Mouse (Mus musculus) lung, embryonic 14.5 days (tissue): Measurements from ENCODE around the gene Olfr986. TPM values are rescaled to one million over a fixed set of nuclear protein-coding genes. Genes with fewer than 3 reads are reported as not detected.

ENCODE experiments used
- ATAC-seq: fragments of 200-750 bp; cut with Nextera tagmentation; 2 replicates; pipeline ENCODE4 v1.8.0; 2017; ENCODE audit warnings: mild to moderate bottlenecking, moderate TSS enrichment, moderate library complexity; ENCODE audit not compliant: insufficient read depth
- DNase-seq: peaks from one replicate; pipeline ENCODE4 v3.0.0-alpha.2; 2015
- H3K27ac ChIP-seq: fragments of 300-500 bp; sonication (generic); 2 replicates; pipeline ENCODE4 v1.5.1; 2014; ENCODE audit warnings: low read depth, mild to moderate bottlenecking, moderate library complexity
- H3K27me3 ChIP-seq: fragments of 300-500 bp; sonication (generic); 2 replicates; pipeline ENCODE4 v1.6.1; 2014; ENCODE audit warnings: low read length, control low read depth; ENCODE audit not compliant: insufficient read depth
- H3K36me3 ChIP-seq: fragments of 300-500 bp; sonication (generic); 2 replicates; pipeline ENCODE4 v1.6.1; 2014; ENCODE audit warnings: control low read depth; ENCODE audit not compliant: insufficient read depth
- H3K4me1 ChIP-seq: fragments of 300-500 bp; sonication (generic); 2 replicates; pipeline ENCODE4 v1.6.1; 2014; ENCODE audit warnings: antibody characterized with exemption, control low read depth; ENCODE audit not compliant: insufficient read depth
- H3K4me2 ChIP-seq: fragments of 300-500 bp; sonication (generic); 2 replicates; pipeline ENCODE4 v1.6.1; 2014; ENCODE audit warnings: mild to moderate bottlenecking
- H3K4me3 ChIP-seq: fragments of 300-500 bp; sonication (generic); 2 replicates; pipeline ENCODE4 v1.5.1; 2014; ENCODE audit warnings: low read depth, low read length
- H3K9ac ChIP-seq: fragments of 300-500 bp; sonication (generic); 2 replicates; pipeline ENCODE4 v1.6.1; 2014
- H3K9me3 ChIP-seq: fragments of 300-500 bp; sonication (generic); 2 replicates; pipeline ENCODE4 v1.6.1; 2016; ENCODE audit warnings: low read depth, low read length, control low read depth
- CTCF ChIP-seq: IDR thresholded peaks from 2 replicates; pipeline ENCODE4 v1.5.1; 2016; ENCODE audit warnings: antibody characterized with exemption, low read depth
- WGBS: fragments of 180-500 bp; shearing (Covaris S2); extraction: QIAGEN DNeasy Blood & Tissue Kit; methylation state at CpG from one replicate; pipeline ENCODE4 v1.1.7; 2014; 5-methylcytosine and 5-hydroxymethylcytosine counted together
- polyA plus RNA-seq: library from polyadenylated mRNA; unstranded; fragments of >200 nt; fragmentation: Nextera tagmentation; extraction: Ambion mirVana; gene quantifications from 2 replicates; pipeline ENCODE4 v1.2.1, GENCODE M21; 2014

Olfr986 gene
- polyA plus RNA-seq, 1 experiment from 2014 or later = not detected

DNA sequence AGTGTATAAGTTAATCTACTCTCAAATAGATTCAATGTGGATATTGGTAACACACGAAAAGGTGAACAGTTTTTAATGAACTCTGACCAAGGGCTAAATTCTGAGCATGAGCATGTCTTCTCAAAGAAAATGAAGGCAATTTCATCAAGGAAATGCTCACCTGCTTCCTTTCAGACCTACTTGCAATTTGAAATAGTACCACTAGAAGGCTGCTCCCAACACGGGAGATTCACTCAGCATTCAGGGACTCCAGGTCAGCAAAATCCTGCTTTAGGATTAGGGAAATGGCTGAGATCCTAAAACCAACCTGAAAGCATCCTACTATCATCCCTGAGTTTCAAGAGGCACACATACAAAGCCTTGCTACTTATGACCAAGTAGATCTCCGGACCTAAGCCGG is 43.6 kb downstream of the Olfr986 start:
- 65% methylated on average over 4 of the region's 4 CpGs for WGBS

DNA sequence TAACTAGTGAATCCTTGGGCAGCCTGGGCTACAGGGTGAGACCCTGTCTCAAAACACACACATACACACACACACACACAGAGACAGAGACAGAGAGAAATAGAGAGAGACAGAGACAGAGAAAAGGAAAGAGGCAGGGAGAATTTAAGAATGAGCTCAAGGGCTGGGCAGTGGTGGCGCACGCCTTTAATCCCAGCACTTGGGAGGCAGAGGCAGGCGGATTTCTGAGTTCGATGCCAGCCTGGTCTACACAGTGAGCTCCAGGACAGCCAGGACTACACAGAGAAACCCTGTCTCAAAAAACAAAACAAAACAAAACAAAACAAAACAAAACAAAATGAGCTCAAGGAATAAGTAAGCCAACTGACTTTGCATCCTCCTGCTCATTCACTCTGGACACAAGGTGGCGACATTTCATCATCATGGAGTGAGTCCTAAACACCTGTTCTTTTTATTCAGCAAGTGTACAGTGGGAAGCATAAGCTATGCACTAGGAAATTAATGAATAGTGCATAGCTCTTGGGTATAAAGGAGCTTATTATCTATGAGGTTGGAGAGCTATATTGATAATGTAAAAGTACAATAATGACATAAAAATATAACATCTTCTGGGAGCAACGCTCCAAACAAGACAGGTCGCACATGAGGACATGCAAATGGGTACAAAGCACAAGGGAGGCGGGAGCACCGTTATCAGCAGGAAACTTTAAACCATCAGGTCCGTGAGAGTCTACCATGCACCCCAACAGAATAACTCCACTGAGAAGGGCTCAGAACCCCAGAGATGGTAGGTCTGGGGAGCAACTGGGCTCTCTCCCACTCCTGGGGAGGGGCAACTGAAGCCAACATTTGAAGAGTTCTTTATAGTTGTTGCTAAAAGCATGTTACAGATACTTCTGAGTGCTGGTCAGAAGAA is 47.4 kb downstream of the Olfr986 start:
- Histone ChIP-seq H3K4me2 (no peak overlapping the region), H3K27me3 (no peaks in the 10 kb centered on the region), H3K27ac (no peak overlapping the region), H3K4me1 (no peaks in the 10 kb centered on the region), H3K9me3 (no peaks in the 10 kb centered on the region), H3K36me3 (no peaks in the 10 kb centered on the region), H3K4me3 (no peak overlapping the region), H3K9ac (no peak overlapping the region)
- WGBS = 65% methylated on average over 10 of the region's 10 CpGs
- ATAC-seq = peak; percentile 52
- peak; percentile 82 for TF ChIP-seq CTCF
- peak; percentile 85 for DNase-seq

More for the DNA sequence above, 43.6 kb downstream of the Olfr986 start:
- H3K27ac ChIP-seq = no peak overlapping the region
- DNase-seq (no peak), ATAC-seq (no peak)
- no peak overlapping the region for H3K9ac ChIP-seq
- H3K4me1 ChIP-seq = no peaks in the 10 kb centered on the region
- no peak overlapping the region for H3K4me2 ChIP-seq
- no peaks in the 10 kb centered on the region for H3K9me3 ChIP-seq
- peak; percentile 22; the same call in 1 of the 2 replicates for TF ChIP-seq CTCF
- no peak overlapping the region for H3K4me3 ChIP-seq
- H3K27me3 ChIP-seq = no peaks in the 10 kb centered on the region
- H3K36me3 ChIP-seq = no peaks in the 10 kb centered on the region

DNA sequence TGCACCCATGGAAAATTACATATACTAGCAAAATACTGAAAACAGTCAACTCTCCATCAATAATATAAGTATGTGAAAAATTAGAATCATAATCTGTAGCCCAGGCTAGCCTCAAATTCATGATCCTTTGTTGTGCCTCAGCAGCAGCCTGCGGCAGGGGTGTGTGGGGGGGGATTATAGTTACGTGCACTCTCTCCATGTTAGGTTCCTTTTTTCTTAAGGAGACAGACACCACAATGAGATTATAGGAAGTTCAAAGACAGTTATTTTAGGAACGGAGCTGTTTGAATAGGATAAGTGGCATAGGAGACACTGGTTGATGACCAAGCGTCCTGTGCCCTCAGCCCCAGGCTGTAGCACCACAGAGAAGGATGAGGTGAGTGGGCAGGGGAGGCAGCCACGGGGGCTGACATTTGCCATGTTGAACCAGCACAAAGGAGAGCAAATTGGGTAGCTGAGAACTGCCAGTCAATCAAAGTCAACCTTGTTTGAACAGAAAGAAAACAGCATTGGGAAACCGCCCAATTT is 48.1 kb downstream of the Olfr986 start:
- no peaks in the 10 kb centered on the region for H3K27me3 ChIP-seq
- no peak overlapping the region for H3K27ac ChIP-seq
- H3K4me3 ChIP-seq = no peak overlapping the region
- no peak for TF ChIP-seq CTCF
- DNase-seq (no peak), ATAC-seq (no peak)
- H3K4me2 ChIP-seq = no peak overlapping the region
- H3K9ac ChIP-seq = no peak overlapping the region
- WGBS = 55% methylated on average over 6 of the region's 6 CpGs
- no peaks in the 10 kb centered on the region for H3K9me3 ChIP-seq
- H3K4me1 ChIP-seq = no peaks in the 10 kb centered on the region
- H3K36me3 ChIP-seq = no peaks in the 10 kb centered on the region

DNA sequence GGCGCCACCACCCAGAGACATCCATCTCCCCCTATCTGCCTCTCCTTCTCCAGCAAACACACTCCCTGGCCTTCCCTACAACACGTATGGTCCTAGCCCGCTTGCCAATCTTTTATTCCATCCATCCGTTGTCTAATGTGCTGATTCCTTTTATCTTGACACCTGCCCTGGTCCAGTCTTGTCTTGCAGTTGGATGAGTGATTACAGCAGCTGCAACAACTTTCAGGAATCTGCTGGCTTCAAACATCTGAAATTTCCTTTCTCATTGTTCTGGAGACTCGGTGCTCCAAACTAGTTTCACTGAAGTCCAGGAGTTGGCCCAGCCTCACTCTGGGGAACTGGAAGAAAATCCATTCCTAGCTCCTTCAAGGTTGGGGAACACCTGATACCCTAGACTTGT is 48.8 kb downstream of the Olfr986 start:
- no peak overlapping the region for H3K9ac ChIP-seq
- H3K9me3 ChIP-seq = no peaks in the 10 kb centered on the region
- no peak for ATAC-seq
- H3K36me3 ChIP-seq = no peaks in the 10 kb centered on the region
- no peak for DNase-seq
- H3K4me2 ChIP-seq = no peak overlapping the region
- no peaks in the 10 kb centered on the region for H3K4me1 ChIP-seq
- H3K27me3 ChIP-seq = no peaks in the 10 kb centered on the region
- no peak overlapping the region for H3K4me3 ChIP-seq
- no peak for TF ChIP-seq CTCF
- 49% methylated on average over 5 of the region's 5 CpGs for WGBS
- H3K27ac ChIP-seq = no peak overlapping the region

DNA sequence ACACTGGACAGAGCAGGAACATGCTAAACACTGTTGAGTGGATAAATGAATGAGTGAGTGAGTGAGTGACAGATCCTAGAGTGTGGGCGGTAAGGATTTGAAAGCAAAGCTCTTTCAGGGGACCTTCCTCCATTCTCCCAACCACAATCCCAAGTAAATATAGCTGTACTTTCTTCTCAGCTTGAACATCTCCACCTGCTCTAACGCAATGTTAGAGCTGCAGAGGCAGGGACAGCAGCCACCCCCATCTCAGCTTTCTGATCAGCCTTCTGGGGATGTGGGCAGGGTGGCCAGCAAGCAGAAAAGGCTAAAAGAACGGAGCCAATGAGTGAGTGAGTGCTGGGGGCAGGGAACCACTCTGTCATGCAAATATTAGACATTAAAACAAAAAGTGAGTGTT is 50.3 kb downstream of the Olfr986 start:
- Histone ChIP-seq H3K9me3 (no peaks in the 10 kb centered on the region), H3K27me3 (no peaks in the 10 kb centered on the region), H3K4me1 (no peaks in the 10 kb centered on the region), H3K4me3 (no peak overlapping the region), H3K36me3 (no peaks in the 10 kb centered on the region), H3K4me2 (no peak overlapping the region), H3K9ac (no peak overlapping the region), H3K27ac (no peak overlapping the region)
- ATAC-seq (no peak), DNase-seq (no peak)
- TF ChIP-seq CTCF = no peak
- 72% methylated on average over 3 of the region's 3 CpGs for WGBS

DNA sequence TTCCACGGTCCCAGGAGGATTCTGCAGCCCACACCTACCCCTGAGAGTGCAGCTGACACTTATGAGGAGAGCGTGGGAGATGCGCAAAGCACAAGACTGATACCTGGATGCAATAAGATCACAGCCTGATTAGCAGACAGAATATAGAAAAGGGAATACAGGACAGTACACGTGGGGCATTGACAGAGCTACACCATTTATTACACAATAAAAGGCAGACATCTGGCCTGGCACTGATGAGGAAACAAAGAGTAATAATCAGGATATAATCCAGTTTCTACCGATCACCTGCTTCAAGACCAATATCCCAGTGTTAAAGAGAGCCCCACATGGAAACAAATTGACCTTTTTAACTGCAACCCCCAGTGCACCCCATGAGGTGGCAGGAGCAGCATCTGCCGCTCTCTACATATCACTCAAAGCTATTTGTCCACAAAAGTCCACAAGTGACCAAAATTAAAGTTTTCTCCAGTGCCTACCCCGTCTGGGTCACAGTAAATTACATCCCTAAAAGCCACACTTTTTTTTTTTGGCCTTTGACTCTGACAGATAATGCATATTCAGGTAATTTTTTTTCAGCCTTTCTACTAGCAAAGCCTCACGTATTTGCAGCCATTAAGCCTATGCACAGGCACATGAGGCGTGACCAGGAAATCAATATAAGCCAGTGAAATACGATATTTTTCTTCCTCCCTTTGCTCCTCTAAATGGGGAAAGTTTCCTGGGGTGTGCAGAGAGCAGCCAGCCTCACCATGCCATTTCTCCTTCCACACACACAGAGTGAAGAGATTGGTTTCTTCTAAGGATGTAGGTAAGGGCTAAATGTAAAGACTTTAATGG is 53.7 kb downstream of the Olfr986 start:
- 64% methylated on average over 10 of the region's 10 CpGs for WGBS
- Histone ChIP-seq H3K9ac (no peak overlapping the region), H3K4me2 (no peak overlapping the region), H3K4me1 (no peaks in the 10 kb centered on the region), H3K9me3 (no peaks in the 10 kb centered on the region), H3K27ac (no peak overlapping the region), H3K4me3 (no peak overlapping the region), H3K27me3 (no peaks in the 10 kb centered on the region), H3K36me3 (no peaks in the 10 kb centered on the region)
- DNase-seq (no peak), ATAC-seq (no peak)
- no peak for TF ChIP-seq CTCF

DNA sequence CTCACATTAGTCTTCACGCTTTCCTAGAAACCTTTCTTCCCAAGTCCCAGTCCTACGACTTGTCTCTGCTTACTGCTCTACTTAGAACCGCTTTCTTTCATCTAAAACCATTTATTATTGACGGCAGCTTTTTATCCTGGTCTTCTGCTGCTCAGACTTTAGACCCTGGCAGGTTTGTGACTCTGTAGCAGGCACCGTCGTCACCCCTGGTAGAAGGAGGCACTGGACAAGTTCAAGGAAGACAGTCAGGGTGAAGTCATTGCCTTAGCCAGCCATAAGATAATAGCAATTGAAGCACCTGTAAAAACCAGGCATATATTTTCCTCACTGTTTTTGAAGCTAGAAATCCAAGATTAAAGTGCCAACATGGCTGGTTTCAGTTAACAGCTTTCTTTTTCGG is 54.5 kb downstream of the Olfr986 start:
- Histone ChIP-seq H3K27me3 (0 out of 2 replicates have a peak, but pooled peaks cover under 1% of the 10 kb centered on the region), H3K9me3 (no peaks in the 10 kb centered on the region), H3K36me3 (no peaks in the 10 kb centered on the region), H3K4me3 (no peak overlapping the region), H3K4me2 (no peak overlapping the region), H3K4me1 (no peaks in the 10 kb centered on the region), H3K9ac (no peak overlapping the region), H3K27ac (no peak overlapping the region)
- WGBS = 80% methylated on average over 7 of the region's 7 CpGs
- no peak for ATAC-seq
- DNase-seq = no peak
- no peak for TF ChIP-seq CTCF

Other genes starting within 250 kb of the Olfr986 start
- not detected in 2 replicates for gene Olfr974, start 243.4 kb upstream of the Olfr986 start, polyA plus RNA-seq
- not detected in 2 replicates for gene Olfr975, start 228.9 kb upstream of the Olfr986 start, polyA plus RNA-seq
- gene Olfr976, start 219.8 kb upstream of the Olfr986 start, polyA plus RNA-seq = not detected in 2 replicates
- gene Olfr978, start 188.8 kb upstream of the Olfr986 start, polyA plus RNA-seq = not detected in 2 replicates
- not detected in 2 replicates for gene Olfr979, start 177.5 kb upstream of the Olfr986 start, polyA plus RNA-seq
- not detected in 2 replicates for gene Olfr980, start 171.3 kb upstream of the Olfr986 start, polyA plus RNA-seq
- not detected in 2 replicates for gene Olfr981, start 159.5 kb upstream of the Olfr986 start, polyA plus RNA-seq
- not detected in 2 replicates for gene Olfr982, start 107.1 kb upstream of the Olfr986 start, polyA plus RNA-seq
- gene Olfr983, start 87.3 kb upstream of the Olfr986 start, polyA plus RNA-seq = not detected in 2 replicates
- not detected in 2 replicates for gene Olfr984, start 66.7 kb upstream of the Olfr986 start, polyA plus RNA-seq
- gene Olfr985, start 50.7 kb upstream of the Olfr986 start, polyA plus RNA-seq = not detected in 2 replicates
- not detected in 2 replicates for gene Tmem225, start 32.8 kb upstream of the Olfr986 start, polyA plus RNA-seq
- gene Zfp202, start 11.4 kb downstream of the Olfr986 start, polyA plus RNA-seq = 5.0 and 6.0 TPM in 2 replicates
- gene Scn3b, start 88.3 kb downstream of the Olfr986 start, polyA plus RNA-seq = 2.9 and 4.4 TPM in 2 replicates